Mouse (Mus musculus) adipose tissue, adult 10 weeks (tissue): Measurements from ENCODE around the gene Lce1a1. TPM values are rescaled to one million over a fixed set of nuclear protein-coding genes. Genes with fewer than 3 reads are reported as not detected.

Experiments
- polyA plus RNA-seq: library from polyadenylated mRNA; stranded (reverse); fragments of 350-450 nt; fragmentation: Illumina TruSeq; extraction: RNeasy Lipid Tissue Mini Kit (QIAGEN cat#74804); gene quantifications from one replicate; pipeline ENCODE4 v1.2.3, GENCODE M21; 2014; ENCODE audit warnings: low read depth, low replicate concordance

Lce1a1 gene
- not detected for polyA plus RNA-seq

GRCm38 (mm10) chr3:92648207-92648606 is at the start of gene Lce1a1:
TSS of gene Lce1a1 (minus strand) at chr3:92648307.

DNA sequence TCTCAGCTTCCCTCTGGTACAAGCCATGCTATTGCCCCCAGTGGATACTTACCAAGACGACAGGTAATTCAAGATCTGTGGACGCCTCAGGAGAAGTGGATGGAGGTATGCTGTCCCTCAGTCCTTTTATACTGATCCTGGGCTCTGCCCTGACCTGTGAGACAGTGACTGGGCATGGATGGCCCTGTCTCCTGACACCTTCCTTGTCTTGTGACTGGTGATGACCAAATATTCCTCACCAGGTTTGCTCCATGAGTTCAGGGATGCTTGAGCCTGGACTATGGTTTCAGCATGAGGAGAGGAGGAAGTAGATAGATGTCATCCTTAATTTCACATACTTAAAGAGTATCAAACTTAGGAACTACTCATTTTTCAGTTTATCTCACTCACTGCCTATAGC is 39.0 kb upstream of the Lce1a1 start, which contains the start of gene Lce1d:
TSS of gene Lce1d (minus strand) at position 101 of the 400 bp plus-strand sequence.

DNA sequence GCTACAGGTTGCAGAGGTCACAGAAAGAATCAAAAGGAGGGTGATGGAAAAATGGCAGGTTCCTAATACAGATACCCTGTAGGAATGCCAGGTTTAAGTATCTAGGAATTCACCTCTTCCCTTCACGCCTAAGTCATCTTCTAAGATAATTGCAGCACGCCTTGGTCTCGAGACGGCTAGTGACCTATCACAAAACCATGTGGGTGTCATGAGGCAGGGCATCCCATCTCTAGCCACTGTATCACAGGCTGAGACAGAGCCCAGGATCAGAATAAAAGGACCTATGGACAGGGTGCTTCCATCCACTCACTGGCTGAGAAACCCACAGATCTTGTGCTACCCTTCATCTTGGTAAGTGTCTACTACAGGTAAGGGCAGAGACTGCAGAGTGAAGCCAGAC is 30.8 kb upstream of the Lce1a1 start, which contains the start of gene Lce1c:
TSS of gene Lce1c (plus strand) at position 301 of the 400 bp plus-strand sequence.

DNA sequence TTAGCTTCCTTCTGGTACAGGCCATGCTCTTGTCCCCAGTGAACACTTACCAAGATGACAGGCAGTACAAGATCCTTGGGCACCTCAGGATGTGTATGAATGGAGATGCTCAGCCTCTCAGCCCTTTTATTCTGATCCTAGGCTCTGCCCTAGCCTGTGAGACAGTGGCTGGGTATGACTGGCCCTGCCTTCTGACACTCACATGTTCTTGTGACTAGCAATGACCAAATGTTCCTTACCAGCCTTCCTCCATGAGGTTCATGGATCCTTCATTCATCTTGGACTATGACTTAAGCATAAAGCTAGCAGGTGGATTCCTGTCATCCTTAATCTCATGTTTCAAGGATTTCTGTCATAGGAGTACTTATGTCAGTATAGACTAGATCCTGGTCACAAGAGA is 22.1 kb upstream of the Lce1a1 start, which contains the start of gene Lce1a2:
TSS of gene Lce1a2 (minus strand) at position 101 of the 400 bp plus-strand sequence.

GRCm38 (mm10) chr3:92656826-92657225 is 8.7 kb upstream of the Lce1a1 start, which contains the start of gene Lce1b:
TSS of gene Lce1b (minus strand) at chr3:92656926.

DNA sequence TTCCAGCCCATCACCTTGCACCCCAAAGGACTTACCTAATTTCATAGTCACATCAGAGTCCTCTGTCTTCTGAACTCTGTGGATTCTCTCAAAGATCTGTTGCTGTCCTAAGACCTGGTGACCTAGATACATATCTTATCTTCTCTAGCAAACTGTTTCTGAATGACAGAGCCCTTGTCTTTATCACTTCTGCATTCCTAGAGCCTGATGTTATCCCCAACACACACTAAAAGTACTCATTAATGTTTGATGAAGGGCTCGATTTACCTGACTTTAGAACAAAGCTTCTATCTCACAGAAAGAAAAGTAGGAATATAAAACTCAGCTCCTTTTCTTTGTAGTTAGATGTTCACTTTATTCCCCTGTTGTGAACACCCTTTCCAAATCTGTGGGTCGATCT is 26.5 kb downstream of the Lce1a1 start, which contains the start of gene Lce6a:
TSS of gene Lce6a (minus strand) at position 101 of the 400 bp plus-strand sequence.

GRCm38 (mm10) chr3:92607392-92607791 is 40.7 kb downstream of the Lce1a1 start, which contains the start of gene 2210017I01Rik:
TSS of gene 2210017I01Rik (minus strand) at chr3:92607492.

Other genes with a start within 250 kb of the Lce1a1 start
- gene Sprr2i, start 240.3 kb downstream of the Lce1a1 start, polyA plus RNA-seq: not detected
- not detected for gene Sprr2j-ps, start 230.2 kb downstream of the Lce1a1 start, polyA plus RNA-seq
- 4.8 TPM for gene Gm9774, start 218.9 kb downstream of the Lce1a1 start, polyA plus RNA-seq
- not detected for gene Sprr2k, start 215.7 kb downstream of the Lce1a1 start, polyA plus RNA-seq
- not detected for gene Sprr1b, start 209.5 kb downstream of the Lce1a1 start, polyA plus RNA-seq
- gene Sprr3, start 189.6 kb downstream of the Lce1a1 start, polyA plus RNA-seq: not detected
- not detected for gene Sprr1a, start 162.4 kb downstream of the Lce1a1 start, polyA plus RNA-seq
- not detected for gene Sprr4, start 147.8 kb downstream of the Lce1a1 start, polyA plus RNA-seq
- gene 2310046K23Rik, start 113.8 kb downstream of the Lce1a1 start, polyA plus RNA-seq: not detected
- not detected for gene Ivl, start 74.6 kb downstream of the Lce1a1 start, polyA plus RNA-seq
- gene Smcp, start 59.3 kb downstream of the Lce1a1 start, polyA plus RNA-seq: 191 TPM
- not detected for gene 2210017I01Rik, start 40.8 kb downstream of the Lce1a1 start, polyA plus RNA-seq
- gene Lce6a, start 26.6 kb downstream of the Lce1a1 start, polyA plus RNA-seq: not detected
- gene Lce1b, start 8.6 kb upstream of the Lce1a1 start, polyA plus RNA-seq: not detected
- not detected for gene Lce1a2, start 22.0 kb upstream of the Lce1a1 start, polyA plus RNA-seq
- gene Lce1c, start 30.9 kb upstream of the Lce1a1 start, polyA plus RNA-seq: not detected
- not detected for gene Lce1d, start 38.9 kb upstream of the Lce1a1 start, polyA plus RNA-seq
- gene Lce1e, start 60.8 kb upstream of the Lce1a1 start, polyA plus RNA-seq: not detected
- gene Lce1f, start 72.0 kb upstream of the Lce1a1 start, polyA plus RNA-seq: not detected
- not detected for gene Gm38119, start 90.8 kb upstream of the Lce1a1 start, polyA plus RNA-seq
- not detected for gene Lce1g, start 104.0 kb upstream of the Lce1a1 start, polyA plus RNA-seq
- not detected for gene Lce1h, start 116.8 kb upstream of the Lce1a1 start, polyA plus RNA-seq
- not detected for gene Lce1i, start 130.6 kb upstream of the Lce1a1 start, polyA plus RNA-seq
- not detected for gene Lce1j, start 142.2 kb upstream of the Lce1a1 start, polyA plus RNA-seq
- gene Lce1k, start 159.6 kb upstream of the Lce1a1 start, polyA plus RNA-seq: not detected
- gene Kprp, start 178.9 kb upstream of the Lce1a1 start, polyA plus RNA-seq: not detected
- gene Lce1l, start 203.0 kb upstream of the Lce1a1 start, polyA plus RNA-seq: not detected
- gene 2310050C09Rik, start 221.9 kb upstream of the Lce1a1 start, polyA plus RNA-seq: not detected